Mouse (Mus musculus) cerebellum, adult (tissue): Measurements from ENCODE around the gene Cpne7.
"Not testable (repeated sequence)": the region's sequence is repeated elsewhere in the genome, so short reads cannot be mapped to it uniquely, and the experiment has no call there.

Experiments
- ATAC-seq: cut with Nextera tagmentation; 2 replicates; pipeline ENCODE4 v1.9.2; 2017; ENCODE audit warnings: mild to moderate bottlenecking, moderate library complexity, mixed read lengths; ENCODE audit not compliant: insufficient number of reproducible peaks, low FRiP score, low TSS enrichment

The Cpne7 gene

DNA sequence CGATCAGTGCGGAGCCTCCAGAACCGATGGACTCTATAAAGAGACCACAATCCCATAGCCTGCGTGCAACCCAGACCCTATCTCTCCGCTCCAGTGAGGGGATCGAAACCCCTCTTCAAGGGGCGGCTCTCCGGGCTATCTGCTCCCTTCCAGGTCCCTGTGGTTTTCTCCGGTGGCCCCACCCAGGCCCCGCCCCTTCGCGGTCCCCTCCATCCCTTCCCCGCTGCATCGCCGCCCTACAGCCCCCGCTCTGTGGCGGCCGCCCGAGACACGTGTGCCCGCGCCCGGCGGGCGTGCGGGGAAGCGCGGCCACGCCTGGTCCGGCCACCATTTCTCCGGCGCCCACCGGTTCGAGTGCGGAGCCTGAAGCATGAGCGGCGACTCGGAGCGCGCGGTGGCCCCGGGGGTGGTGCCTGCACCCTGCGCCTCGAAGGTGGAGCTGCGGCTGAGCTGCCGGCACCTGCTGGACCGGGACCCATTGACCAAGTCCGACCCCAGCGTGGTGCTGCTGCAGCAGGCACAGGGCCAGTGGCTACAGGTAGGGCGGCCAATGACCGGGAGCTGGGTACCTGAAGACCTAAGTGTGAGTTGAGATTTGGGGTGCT lies at the start of gene Cpne7:
Cpne7 (plus strand) TSS at position 248 of the 605 bp plus-strand sequence.
- ATAC-seq = no peak

DNA sequence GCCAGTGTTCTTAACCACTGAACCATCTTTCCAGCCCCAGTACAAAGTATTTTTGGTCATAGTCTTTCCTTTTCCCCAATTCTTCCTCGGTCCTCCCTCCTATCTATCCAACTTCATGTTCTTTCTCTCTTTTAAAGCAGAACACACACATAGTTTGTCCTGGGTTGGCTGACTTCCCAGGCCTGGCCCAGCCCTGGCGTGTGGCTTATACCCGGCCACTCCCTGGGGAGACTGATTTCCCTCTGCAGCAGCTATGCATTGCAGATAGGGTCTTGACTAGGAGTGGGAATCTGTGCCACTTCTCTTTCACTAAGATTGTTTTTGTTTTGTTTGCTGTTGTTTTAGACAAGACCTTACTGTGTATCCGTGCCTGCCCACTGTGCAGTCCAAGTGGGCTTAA lies 46.0 kb upstream of the Cpne7 start:
- ATAC-seq = no peak

DNA sequence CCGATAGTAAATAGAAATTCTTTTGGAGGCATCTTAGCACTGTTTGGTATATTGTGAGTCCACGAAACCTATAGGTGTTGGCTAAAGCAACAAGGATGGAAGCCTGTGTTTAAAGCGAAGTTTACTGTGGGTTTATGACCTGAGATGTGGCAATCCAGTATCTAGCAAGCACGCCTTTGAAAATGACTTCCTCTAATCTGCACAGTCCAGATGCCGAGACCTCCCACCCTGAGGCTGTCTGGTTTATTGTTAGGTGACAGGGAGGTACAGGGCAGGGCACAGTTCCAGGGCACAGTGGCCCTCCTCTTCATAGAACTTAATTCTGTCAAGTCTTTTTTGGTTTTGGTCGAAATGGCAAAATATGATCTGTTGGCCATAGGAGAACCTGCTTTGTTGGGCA lies 40.0 kb upstream of the Cpne7 start:
- no peak for ATAC-seq

DNA sequence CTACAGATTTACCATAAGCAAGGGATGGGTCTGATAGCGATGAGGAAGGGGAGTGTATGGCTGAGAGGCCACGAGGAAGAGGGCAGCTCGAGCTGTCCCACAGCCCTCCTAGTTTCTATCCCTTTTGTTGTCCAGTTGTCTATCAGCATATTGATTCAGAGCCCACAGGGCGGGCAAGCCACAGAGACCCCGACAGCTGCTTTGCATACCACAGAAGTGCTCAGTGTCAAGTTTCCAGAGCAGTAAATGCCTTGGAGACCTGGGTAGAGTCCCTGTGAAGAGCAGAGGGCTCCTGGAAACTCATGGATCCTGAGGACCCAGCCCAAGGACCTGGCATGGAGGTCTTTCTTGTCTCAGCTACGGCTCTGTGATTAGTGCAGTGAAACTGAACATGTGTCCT lies 34.2 kb upstream of the Cpne7 start:
- ATAC-seq = no peak

DNA sequence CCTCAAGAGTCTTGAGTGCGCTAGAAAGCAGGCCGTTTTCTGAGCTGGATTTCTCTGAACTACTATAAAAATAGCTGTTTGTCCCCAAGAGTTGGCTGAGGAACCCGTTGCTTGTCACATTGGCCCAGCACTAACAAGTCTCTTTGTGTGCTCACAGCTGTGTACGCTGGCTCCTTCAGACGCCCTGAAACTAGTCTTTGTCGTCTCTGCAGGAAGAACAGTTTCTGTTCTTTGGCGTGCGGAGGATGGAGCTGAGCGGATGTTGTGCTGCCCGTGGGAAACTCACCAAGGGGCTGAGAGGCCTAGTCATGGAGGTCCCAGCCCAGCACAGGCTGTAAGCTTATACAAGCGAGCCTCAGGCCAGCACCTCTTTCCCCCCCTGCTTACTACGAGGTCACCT lies 33.6 kb upstream of the Cpne7 start:
- ATAC-seq = no peak

DNA sequence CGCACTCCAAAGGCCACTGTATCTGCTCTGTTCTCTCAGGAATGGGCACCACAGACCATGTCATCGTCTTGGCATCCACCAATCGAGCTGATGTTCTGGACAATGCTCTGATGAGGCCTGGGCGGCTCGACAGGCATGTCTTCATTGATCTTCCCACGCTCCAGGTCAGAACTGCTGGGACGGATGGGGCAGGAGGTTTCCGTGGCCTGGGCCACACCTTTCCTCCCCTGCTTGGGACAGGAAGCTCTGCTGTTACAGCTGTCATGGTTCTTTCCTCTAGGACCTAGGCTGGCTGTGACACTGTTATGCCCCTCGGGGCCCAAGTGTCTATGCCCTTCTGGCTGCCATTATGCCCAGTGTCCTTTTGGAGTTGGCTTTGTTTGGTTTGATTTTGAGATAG lies 29.9 kb upstream of the Cpne7 start:
- no peak for ATAC-seq

DNA sequence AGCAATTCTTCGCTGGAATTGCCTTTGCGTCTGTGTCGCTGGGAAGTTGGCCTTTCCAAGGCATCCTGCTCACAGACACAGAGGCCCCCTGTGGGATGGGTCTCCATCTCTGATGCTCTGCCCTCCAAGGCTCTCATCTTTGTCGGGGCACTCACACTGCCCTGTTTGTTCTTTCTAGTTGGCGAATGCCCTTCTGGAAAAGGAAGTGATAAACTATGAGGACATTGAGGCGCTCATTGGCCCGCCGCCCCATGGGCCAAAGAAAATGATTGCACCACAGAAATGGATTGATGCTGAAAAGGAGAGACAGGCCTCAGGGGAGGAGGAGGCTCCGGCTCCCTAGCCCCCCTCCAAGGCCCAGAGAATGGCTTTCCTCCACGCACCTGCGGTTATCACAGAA lies 20.0 kb upstream of the Cpne7 start:
- ATAC-seq = no peak

DNA sequence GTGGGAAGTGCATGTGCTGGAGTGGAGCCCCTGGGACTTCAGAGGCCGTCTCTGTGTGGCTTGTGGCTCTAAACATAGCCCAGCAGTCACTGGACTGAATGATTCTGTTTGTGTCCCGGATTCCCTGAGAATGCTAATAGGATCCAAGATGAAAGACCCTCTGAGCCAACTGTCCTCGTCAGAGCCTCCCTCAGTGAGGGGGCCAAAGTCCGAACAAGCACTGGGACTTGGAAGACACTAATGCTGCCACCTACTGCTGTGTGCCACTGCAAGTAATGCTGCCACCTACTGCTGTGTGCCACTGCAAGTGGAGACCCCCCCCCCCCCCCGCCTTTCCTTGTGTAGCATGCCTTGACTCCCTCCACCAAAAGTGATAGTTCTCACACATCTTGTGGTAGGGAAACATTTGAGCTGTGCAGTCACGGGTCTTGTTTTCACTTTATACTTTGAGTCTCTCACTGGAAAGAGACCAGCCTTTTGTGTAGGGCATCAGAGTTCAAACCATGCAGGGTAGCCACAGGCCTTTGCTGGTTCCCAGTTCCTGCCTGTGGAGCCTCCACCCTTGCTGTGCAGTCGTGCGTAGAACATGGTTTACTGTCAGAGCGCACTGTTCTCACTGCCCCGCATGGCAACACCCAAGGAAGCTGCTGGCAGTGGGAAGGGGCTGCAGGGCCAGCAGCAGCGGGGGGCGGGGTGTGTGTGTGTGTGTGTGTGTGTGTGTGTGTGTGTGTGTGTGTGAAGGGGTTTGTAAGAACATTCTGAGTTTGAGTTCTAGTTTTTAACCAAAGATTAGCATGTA lies 19.2 kb upstream of the Cpne7 start:
- no peak for ATAC-seq

DNA sequence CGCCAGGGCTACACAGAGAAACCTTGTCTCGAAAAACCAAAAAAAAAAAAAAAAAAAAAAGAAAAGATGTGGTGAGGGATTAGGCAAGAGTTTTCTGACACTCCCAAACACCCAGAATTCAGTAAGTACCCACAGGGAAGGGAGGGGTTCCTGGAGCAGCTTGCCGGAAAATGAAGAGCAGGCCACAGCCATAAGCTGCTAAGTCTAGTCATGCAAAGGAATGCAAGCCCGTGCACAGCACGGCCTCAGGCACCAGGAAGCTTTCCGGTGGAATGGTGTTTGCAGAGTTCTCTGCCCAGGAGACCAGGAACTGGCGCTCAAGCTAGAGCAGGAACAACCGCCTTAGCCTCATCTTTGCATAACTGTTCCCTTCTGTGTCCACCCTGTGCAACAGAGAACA lies 16.9 kb upstream of the Cpne7 start:
- ATAC-seq = no peak

DNA sequence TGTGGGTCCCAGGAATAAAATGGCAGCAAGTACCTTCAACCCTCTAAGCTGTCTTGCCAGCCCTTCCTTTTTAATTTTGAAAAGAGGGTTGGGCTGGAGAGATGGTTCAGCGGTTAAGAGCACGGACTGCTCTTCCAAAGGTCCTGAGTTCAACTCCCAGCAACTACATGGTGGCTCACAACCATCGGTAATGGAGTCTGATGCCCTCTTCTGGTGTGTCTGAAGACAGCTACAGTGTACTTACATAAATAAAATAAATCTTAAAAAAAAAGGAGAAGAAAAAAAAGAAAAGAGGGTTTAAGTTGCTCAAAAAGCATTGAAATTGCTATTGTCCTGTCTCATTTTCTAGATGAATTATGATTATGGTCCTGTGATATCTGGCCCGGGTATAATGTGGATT lies 15.9 kb upstream of the Cpne7 start:
- no peak for ATAC-seq

DNA sequence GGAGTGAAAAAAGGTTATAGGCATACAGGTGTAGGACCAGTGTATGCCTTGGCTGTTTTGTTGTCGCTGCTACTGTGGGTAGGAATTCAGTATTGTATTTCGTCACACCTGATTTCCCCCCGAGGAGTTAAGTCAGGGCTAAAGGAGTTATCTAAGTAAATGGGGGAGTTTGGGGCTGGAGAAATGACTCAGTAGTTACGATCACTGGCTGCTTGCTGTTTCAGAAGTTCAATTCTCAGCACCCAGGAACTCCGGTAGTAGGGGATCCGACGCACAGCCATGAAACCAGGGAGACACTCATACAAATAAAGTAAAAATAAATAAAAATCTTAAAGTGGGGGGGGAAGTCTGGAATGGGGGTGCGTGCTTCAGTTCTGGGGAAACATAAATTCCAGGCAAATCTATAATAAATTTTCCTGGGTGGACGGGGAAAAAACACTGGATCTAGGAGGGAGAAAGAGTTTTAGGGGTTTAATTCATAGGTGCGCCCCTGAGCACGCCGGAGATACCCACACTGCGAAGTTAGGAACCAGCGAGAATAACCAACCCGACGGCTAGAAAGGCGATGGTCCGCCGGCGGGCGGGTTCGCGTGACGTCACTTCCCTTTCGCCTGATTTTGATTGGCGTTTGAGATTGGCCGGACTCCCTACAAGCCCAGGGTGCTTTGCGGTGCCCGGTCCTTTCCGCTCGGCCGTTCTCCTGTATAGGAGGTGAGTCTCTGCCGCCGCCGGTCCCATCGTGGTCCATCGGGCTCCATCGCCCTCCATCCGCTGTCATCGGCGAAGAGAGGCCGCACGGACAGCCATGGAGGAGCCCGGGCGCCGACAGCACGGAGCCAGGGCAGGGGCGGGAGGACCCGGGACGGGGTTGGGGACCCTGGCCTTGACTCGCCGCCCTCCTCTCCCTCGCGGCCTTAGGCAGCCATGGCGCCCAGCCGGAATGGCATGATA lies 15.2 kb upstream of the Cpne7 start, which contains the start of gene Rpl13:
Rpl13 (plus strand) TSS at position 616 of the 951 bp plus-strand sequence.
- ATAC-seq = peak; percentile 95

DNA sequence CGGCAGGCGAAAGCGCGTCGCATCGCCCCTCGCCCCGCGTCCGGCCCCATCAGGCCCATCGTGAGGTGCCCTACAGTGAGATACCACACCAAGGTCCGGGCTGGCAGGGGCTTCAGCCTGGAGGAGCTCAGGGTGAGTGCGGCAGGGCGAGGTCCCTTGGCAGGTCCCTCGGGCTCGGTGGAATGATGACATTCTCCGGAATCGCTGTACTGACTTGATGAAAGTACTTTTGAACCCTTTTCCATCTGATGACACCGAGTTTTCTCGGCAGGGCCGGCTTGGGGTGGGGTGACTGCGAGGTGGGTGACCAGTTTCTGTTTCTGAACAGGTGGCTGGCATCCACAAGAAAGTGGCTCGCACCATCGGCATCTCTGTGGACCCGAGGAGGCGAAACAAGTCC lies 14.3 kb upstream of the Cpne7 start:
- not testable (repeated sequence) for ATAC-seq

DNA sequence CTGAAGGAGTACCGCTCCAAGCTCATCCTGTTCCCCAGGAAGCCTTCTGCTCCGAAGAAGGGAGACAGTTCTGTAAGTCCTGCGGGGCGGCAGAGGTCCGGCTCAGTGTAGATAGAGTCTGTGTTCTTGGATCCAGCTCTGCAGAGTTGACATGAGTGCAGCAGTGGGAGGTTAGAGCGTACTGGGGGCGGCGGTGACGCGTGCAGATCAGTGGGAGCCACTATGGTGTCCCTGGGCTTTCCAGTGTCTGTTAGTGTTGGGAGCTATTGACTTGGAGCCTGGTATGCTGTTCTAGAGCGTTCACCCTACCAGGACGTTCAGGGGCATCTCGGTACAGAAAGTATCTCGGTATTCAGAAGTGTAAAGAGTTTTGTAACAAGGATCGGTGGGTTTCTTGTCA lies 13.9 kb upstream of the Cpne7 start:
- ATAC-seq = no peak

DNA sequence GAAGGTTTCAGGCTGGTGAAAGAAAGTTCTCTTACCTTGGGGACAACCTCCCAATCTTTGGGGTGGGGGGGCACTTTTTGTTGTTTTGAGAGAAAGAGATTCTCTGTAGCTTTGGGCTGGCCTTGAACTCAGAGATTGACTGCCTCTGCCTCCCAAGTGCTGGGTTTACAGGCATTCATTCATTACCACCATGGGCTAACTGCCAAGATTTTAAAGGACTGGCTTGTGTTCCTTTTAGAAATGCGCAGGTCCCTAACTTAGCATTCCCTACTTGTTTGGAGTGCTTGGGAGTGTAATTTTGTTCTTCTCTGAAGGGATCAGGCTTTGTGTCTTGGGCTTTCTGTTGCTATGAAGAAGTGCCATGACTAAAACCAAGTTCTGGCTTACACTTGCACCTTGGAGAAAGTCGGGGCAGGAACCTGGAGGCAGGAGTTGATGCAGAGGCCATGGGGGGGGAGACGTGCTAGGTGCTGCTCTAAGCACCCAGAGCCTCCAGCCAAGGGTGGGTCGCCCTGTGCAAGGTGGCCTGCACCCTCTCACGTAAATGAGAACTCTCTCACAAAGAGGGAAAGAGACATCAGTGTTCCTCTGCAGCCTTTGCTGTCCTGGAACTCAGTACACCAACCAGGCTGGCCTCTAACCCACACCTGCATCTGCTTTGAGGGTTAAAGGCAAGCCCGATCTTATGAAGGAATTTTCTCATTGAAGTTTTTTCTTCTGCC lies 13.0 kb upstream of the Cpne7 start:
- no peak for ATAC-seq

DNA sequence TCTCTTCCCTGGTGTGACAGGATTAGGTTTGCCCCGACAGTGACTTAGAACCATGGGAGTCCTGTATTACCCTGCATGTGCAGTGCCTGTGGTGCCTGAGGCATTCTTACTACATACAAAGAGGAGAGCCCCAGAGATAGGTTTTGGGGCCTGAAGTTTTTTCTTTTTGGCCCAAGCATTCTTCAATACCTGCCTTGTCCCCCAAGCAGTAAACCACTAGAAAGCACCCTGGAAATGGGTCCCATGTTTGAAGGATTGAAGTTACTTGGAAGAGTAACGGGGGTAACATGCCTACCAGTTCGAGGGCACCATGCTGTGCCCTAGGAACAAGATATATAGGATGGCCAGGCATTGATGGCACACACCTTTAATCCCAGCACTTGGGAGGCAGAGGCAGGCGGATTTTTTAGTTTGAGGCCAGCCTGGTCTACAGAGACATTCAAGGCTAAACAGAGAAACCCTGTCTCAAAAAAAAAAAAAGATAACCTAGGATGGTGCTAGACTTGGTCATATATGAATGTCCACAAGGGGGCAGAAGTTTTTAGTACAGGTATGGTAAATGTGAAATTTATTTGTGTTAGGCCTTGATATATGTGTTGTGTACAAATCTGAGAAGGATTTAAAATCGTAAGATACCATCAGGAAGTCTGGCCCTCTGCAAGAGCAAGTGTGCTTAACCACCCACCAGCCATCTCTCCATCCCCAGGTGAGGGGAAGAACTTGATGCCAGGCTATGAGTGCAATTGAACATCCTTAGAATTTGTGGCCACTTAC lies 11.4 kb upstream of the Cpne7 start:
- no peak for ATAC-seq

DNA sequence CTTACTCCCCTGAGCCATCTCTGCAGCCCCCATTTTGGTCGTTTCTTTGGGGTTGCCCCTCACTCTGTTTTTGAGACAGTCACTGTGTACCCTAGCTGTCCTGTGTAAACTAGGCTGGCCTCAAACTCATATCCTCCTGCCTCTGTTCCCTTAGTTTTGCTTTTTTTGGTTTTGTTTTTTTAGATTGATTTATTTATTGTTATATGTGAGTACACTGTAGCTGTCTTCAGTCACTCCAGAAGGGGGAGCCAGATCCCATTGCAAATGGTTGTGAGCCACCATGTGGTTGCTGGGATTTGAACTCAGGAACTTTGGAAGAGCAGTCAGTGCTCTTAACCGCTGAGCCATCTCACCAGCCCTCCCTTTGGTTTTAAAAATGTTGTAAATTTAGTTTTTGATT lies 10.6 kb upstream of the Cpne7 start:
- ATAC-seq = no peak

DNA sequence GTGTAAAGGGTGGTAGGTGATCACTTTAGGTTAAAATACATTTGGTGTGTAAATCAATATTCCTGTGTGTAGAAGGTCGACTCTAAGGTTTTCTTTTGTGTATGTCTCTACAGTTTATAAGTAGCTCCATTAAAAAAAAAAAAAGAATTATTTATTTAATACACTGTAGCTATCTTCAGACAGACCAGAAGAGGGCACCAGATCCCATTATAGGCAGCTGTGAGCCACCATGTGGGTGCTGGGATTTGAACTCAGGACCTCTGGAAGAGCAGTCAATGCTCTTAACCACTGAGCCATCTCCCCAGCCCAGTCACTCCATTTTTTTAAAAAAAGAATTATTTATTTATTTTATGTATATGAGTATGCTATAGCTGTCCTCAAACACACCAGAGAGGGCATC lies 9.2 kb upstream of the Cpne7 start:
- no peak for ATAC-seq

DNA sequence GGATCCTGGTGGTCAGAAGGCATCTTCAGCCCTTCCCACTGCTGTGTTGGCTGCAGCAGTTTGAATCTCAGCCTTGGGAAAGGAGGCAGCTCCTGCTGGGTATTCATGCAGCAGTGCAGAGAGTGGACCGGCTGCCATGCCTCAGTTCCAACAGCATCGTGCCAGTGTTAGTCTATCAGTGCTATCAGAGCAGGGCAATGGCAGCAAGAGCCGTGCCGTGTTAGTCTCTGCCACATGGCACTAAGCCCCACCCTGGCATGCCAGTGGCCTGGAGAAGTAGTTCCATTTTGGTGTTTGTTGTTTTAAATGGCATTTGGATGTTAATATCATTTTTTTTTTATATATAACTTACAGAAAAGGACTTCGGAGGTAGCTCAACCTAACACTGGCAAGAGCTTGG lies 8.2 kb upstream of the Cpne7 start:
- ATAC-seq = no peak

DNA sequence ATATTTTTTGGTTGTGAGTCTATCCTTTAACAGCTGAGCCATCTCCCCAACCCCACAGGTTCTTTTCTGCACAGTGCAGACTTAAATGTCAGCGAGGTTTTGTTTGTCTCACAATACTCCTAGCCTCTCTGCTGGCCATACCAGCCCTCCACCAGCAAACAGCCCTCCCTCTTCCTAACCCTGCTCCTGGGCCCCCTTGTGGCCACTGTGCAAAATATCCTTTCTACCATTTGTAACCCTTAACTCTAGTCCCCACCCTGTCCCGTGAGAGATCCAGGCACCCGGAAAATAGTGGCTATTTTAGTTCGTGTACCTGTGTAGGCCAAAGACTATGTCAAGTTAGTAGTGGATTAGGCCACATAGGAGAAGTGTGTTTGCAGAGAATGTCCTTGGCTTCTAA lies 6.5 kb upstream of the Cpne7 start:
- ATAC-seq = peak; percentile 40; the same call in 1 of the 2 replicates

DNA sequence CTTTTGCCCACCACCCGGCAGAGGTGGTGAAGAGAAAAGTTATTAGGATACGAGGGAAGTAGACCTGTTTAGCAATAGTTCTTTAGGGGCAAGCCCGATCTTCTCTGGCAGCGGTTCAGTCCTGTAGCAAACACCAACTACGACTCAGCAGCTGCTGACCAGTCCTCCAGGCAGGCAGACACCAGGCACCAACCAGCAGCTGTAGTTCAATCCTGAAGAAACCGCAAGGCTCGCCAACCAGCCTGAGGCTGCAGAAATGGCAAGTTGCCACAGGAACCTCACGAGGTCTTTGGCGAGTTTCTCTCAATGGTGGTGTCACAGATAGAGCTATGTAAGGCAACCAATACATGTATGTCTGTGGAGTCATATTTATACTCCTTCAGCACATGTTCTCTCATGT lies 4.3 kb upstream of the Cpne7 start:
- ATAC-seq = no peak
